Mouse (Mus musculus): ENCODE data around the gene Ncs1. TPM values are rescaled to one million over a fixed set of nuclear protein-coding genes. Genes with fewer than 3 reads are reported as not detected.

Gene Ncs1
- total and polyA plus RNA-seq, 3 experiments: 0.05 TPM; not detected in 2

DNA sequence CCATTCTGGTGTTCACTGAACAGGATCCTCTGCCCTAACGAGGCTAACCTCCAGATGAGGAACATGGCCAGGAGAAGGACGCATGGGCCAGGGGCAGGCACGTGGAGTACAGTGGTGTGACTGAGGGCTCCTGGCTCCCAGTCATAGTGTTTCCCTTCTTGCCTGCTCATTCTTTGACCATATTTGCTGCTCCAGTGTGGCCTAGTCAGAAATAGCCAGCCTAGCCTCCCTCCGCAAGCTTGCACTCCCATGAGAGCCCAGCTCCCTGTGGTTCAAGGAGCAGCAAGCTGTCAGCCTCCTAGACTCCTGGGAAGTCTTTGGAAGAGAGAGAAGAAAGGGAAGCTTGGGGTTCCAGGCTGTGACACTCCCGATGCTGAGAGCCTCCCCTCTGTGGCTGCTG lies 40.9 kb upstream of the Ncs1 start:
- TF ChIP-seq GATA2 (IDR thresholded peaks at IDR 0.05; ENCODE audit: borderline replicate concordance, low read depth, low read length): no peak
- no peak for TF ChIP-seq TAL1 (conservative IDR thresholded peaks at IDR 0.05; ENCODE audit: low read depth, low read length)
- no peak for TF ChIP-seq POLR2AphosphoS5 (IDR thresholded peaks at IDR 0.05; ENCODE audit: insufficient replicate concordance, low read depth, low read length)
- TF ChIP-seq GATA1 (IDR thresholded peaks at IDR 0.05; ENCODE audit: borderline replicate concordance, low read length): no peak
- no peak for TF ChIP-seq CTCF (IDR thresholded peaks at IDR 0.05; ENCODE audit: low read depth, low read length)
- Histone ChIP-seq H3K36me3 (replicated peaks) (peaks cover 96% of the 10 kb centered on the region), H3K27me3 (ENCODE audit: insufficient read depth, low read length) (no peaks in the 10 kb centered on the region), H3K4me3 (ENCODE audit: low read depth, low read length) (no peak overlapping the region), H3K4me1 (ENCODE audit: insufficient read depth, low read depth, low read length) (no peaks in the 10 kb centered on the region), H3K9me3 (replicated peaks) (no peaks in the 10 kb centered on the region)
- no peak for ATAC-seq (ENCODE audit: extremely low read depth, insufficient number of reproducible peaks, low FRiP score, poor library complexity, severe bottlenecking)
- no peak for DNase-seq (ENCODE audit: low spot score)

DNA sequence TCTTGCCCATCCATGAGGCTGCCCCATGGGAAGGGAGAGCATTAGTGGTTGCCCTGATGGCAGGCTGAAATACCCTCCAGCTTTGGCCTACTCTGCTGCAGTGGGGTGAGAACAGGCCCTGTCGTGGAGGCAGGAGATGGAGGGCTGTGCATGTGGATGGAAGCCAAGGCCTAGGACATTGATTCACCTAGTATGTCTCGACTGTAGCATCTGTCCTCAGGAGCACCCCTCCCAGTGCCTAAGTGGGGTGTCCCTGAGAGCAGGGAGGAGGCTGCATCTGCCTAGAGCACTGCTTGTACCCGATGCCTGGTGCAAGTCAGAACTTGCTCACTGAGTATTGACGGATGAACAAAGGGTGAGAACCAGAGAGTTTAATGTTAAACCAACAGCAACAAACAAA lies 39.4 kb upstream of the Ncs1 start:
- ATAC-seq (ENCODE audit: extremely low read depth, insufficient number of reproducible peaks, low FRiP score, poor library complexity, severe bottlenecking) (no peak), DNase-seq (ENCODE audit: low spot score) (no peak)
- TF ChIP-seq GATA2 (IDR thresholded peaks at IDR 0.05; ENCODE audit: borderline replicate concordance, low read depth, low read length) (no peak), POLR2AphosphoS5 (IDR thresholded peaks at IDR 0.05; ENCODE audit: insufficient replicate concordance, low read depth, low read length) (no peak), GATA1 (IDR thresholded peaks at IDR 0.05; ENCODE audit: borderline replicate concordance, low read length) (no peak), TAL1 (conservative IDR thresholded peaks at IDR 0.05; ENCODE audit: low read depth, low read length) (no peak), CTCF (IDR thresholded peaks at IDR 0.05; ENCODE audit: low read depth, low read length) (no peak)
- H3K9me3 ChIP-seq (replicated peaks): no peaks in the 10 kb centered on the region
- no peaks in the 10 kb centered on the region for H3K4me1 ChIP-seq (ENCODE audit: insufficient read depth, low read depth, low read length)
- H3K27me3 ChIP-seq (ENCODE audit: insufficient read depth, low read length): no peaks in the 10 kb centered on the region
- H3K36me3 ChIP-seq (replicated peaks): peaks cover 98% of the 10 kb centered on the region
- no peak overlapping the region for H3K4me3 ChIP-seq (ENCODE audit: low read depth, low read length)

DNA sequence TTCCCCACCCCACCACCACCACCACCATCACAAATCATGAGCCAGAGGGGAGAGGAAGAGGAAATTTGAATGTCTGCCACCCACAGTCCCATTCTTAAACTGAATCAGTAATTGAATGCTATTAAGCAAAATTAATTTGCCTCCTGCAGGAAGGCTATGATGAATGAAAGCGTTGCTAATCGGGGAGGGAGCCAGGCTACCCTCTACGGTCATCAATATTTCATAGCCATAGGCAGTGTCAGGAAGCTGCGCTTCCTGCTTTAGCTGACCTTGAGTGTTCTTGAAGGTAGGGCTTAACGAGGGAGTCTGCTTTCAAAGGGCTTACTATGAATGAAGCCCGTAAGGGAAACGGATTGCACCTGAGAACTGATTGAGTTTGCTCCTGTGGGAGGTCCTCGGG lies 38.7 kb upstream of the Ncs1 start:
- ATAC-seq (ENCODE audit: extremely low read depth, insufficient number of reproducible peaks, low FRiP score, poor library complexity, severe bottlenecking) (no peak), DNase-seq (ENCODE audit: low spot score) (no peak)
- no peaks in the 10 kb centered on the region for H3K9me3 ChIP-seq (replicated peaks)
- H3K4me1 ChIP-seq (ENCODE audit: insufficient read depth, low read depth, low read length): no peaks in the 10 kb centered on the region
- H3K4me3 ChIP-seq (ENCODE audit: low read depth, low read length): no peak overlapping the region
- H3K27me3 ChIP-seq (ENCODE audit: insufficient read depth, low read length): no peaks in the 10 kb centered on the region
- H3K36me3 ChIP-seq (replicated peaks): peaks cover 99% of the 10 kb centered on the region
- TF ChIP-seq CTCF (IDR thresholded peaks at IDR 0.05; ENCODE audit: low read depth, low read length): no peak
- TF ChIP-seq TAL1 (conservative IDR thresholded peaks at IDR 0.05; ENCODE audit: low read depth, low read length): no peak
- TF ChIP-seq GATA1 (IDR thresholded peaks at IDR 0.05; ENCODE audit: borderline replicate concordance, low read length): no peak
- no peak for TF ChIP-seq GATA2 (IDR thresholded peaks at IDR 0.05; ENCODE audit: borderline replicate concordance, low read depth, low read length)
- no peak for TF ChIP-seq POLR2AphosphoS5 (IDR thresholded peaks at IDR 0.05; ENCODE audit: insufficient replicate concordance, low read depth, low read length)

DNA sequence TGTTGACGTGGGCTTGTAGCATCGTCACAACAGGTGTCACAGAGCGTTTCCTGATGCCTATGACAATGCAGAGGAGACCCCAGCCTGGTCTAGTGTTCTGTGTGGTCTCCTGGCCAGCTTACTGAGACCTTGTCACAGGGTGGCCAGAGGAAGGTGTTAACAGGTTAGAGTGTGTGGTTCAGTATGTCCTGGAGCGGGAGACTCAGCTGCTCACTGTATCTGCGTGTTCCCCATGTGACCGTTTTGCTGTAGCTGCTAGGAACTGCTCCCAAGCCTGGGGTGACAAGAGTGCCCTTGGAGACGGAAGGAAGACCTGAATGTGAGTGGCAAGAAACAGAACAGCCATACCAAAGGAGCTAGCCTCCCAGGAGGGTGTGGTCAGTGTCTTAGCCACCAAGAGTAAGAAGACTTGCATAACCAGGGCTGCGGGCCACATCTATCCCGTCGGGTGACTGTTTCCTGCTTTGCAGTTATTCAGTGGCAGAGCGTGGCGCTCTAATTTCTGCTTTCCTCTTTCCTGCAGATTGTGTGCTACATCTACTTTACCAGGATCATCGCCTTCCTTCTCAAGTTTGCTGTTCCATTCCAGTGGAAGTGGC lies 37.0 kb upstream of the Ncs1 start:
- H3K36me3 ChIP-seq (replicated peaks): peaks cover 100% of the 10 kb centered on the region
- no peak overlapping the region for H3K4me3 ChIP-seq (ENCODE audit: low read depth, low read length)
- ATAC-seq (ENCODE audit: extremely low read depth, insufficient number of reproducible peaks, low FRiP score, poor library complexity, severe bottlenecking) (no peak), DNase-seq (ENCODE audit: low spot score) (no peak)
- no peaks in the 10 kb centered on the region for H3K9me3 ChIP-seq (replicated peaks)
- no peaks in the 10 kb centered on the region for H3K27me3 ChIP-seq (ENCODE audit: insufficient read depth, low read length)
- no peak for TF ChIP-seq GATA2 (IDR thresholded peaks at IDR 0.05; ENCODE audit: borderline replicate concordance, low read depth, low read length)
- no peak for TF ChIP-seq GATA1 (IDR thresholded peaks at IDR 0.05; ENCODE audit: borderline replicate concordance, low read length)
- TF ChIP-seq POLR2AphosphoS5 (IDR thresholded peaks at IDR 0.05; ENCODE audit: insufficient replicate concordance, low read depth, low read length): no peak
- TF ChIP-seq TAL1 (conservative IDR thresholded peaks at IDR 0.05; ENCODE audit: low read depth, low read length): no peak
- TF ChIP-seq CTCF (IDR thresholded peaks at IDR 0.05; ENCODE audit: low read depth, low read length): no peak
- H3K4me1 ChIP-seq (ENCODE audit: insufficient read depth, low read depth, low read length): no peaks in the 10 kb centered on the region

DNA sequence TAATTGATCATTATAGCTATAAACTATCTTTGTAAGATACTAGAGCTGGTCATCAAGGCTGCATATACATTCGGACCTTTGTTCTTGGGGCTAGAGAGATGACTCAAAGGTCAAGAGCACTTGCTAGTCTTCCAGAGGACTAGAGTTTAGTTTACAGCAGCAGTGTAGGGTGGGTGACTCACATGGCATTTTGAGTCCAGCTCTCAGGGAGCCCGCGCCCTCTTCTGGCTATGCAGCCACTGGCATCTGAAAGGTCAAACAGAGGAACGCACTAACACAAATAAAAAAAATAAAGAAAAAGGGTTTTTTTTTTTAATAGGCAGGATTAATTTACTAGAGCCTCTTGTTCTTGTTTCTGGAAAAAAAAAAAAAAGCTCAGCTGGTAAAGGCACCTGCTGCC lies 36.1 kb upstream of the Ncs1 start:
- no peaks in the 10 kb centered on the region for H3K27me3 ChIP-seq (ENCODE audit: insufficient read depth, low read length)
- ATAC-seq (ENCODE audit: extremely low read depth, insufficient number of reproducible peaks, low FRiP score, poor library complexity, severe bottlenecking) (no peak), DNase-seq (ENCODE audit: low spot score) (no peak)
- TF ChIP-seq POLR2AphosphoS5 (IDR thresholded peaks at IDR 0.05; ENCODE audit: insufficient replicate concordance, low read depth, low read length) (no peak), GATA2 (IDR thresholded peaks at IDR 0.05; ENCODE audit: borderline replicate concordance, low read depth, low read length) (no peak), GATA1 (IDR thresholded peaks at IDR 0.05; ENCODE audit: borderline replicate concordance, low read length) (no peak), CTCF (IDR thresholded peaks at IDR 0.05; ENCODE audit: low read depth, low read length) (no peak), TAL1 (conservative IDR thresholded peaks at IDR 0.05; ENCODE audit: low read depth, low read length) (no peak)
- no peaks in the 10 kb centered on the region for H3K9me3 ChIP-seq (replicated peaks)
- H3K4me3 ChIP-seq (ENCODE audit: low read depth, low read length): no peak overlapping the region
- H3K4me1 ChIP-seq (ENCODE audit: insufficient read depth, low read depth, low read length): no peaks in the 10 kb centered on the region
- peaks cover 100% of the 10 kb centered on the region for H3K36me3 ChIP-seq (replicated peaks)

DNA sequence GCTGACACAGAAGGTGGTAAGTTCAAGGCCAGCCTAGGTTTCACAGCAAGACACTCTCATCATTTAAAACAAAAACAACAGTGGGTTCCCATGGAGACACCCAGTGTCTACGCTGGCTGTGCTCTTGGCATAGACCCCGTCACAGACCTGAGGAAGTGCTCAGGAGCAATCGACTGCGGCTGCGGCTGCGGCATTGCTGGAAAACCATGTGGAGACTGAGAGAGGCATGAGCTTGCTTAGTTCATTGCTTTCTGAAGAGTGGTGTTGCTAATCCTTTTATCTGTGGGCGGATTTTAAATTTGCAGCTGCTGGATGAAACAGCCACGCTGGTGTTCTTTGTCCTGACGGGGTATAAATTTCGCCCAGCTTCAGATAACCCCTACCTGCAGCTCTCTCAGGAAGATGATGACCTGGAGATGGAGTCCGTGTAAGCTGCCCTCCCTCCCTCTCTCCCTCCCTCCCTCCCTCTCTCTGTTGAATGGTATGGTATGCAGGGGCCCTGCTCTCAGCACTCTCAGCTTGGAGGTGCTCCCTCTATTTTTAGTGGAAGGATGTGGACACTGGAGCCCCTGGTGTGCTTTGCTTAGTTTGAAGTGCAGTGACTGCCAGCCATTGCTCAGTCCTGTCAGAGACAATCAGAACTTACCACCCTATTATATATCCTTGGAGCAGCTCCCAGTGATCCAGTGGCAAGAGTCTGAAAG lies 35.3 kb upstream of the Ncs1 start:
- H3K36me3 ChIP-seq (replicated peaks): peaks cover 100% of the 10 kb centered on the region
- no peaks in the 10 kb centered on the region for H3K9me3 ChIP-seq (replicated peaks)
- DNase-seq (ENCODE audit: low spot score) (no peak), ATAC-seq (ENCODE audit: extremely low read depth, insufficient number of reproducible peaks, low FRiP score, poor library complexity, severe bottlenecking) (no peak)
- no peak for TF ChIP-seq POLR2AphosphoS5 (IDR thresholded peaks at IDR 0.05; ENCODE audit: insufficient replicate concordance, low read depth, low read length)
- TF ChIP-seq GATA1 (IDR thresholded peaks at IDR 0.05; ENCODE audit: borderline replicate concordance, low read length): no peak
- TF ChIP-seq CTCF (IDR thresholded peaks at IDR 0.05; ENCODE audit: low read depth, low read length): no peak
- no peak for TF ChIP-seq TAL1 (conservative IDR thresholded peaks at IDR 0.05; ENCODE audit: low read depth, low read length)
- no peak for TF ChIP-seq GATA2 (IDR thresholded peaks at IDR 0.05; ENCODE audit: borderline replicate concordance, low read depth, low read length)
- H3K27me3 ChIP-seq (ENCODE audit: insufficient read depth, low read length): no peaks in the 10 kb centered on the region
- H3K4me3 ChIP-seq (ENCODE audit: low read depth, low read length): no peak overlapping the region
- H3K4me1 ChIP-seq (ENCODE audit: insufficient read depth, low read depth, low read length): no peaks in the 10 kb centered on the region
